Mouse (Mus musculus) cerebellum, adult 2 months (tissue): ENCODE data around the gene Wdr53. TPM values are rescaled to one million over a fixed set of nuclear protein-coding genes. Genes with fewer than 3 reads are reported as not detected.

Experiments used
- DNase-seq, 2 experiments: peaks; one replicate each; pipeline ENCODE4 v3.0.0; 2021
- H3K27ac ChIP-seq: fragments of 200-500 bp; 2 replicates; pipeline ENCODE4 v1.5.1; 2012; ENCODE audit warnings: low read length, control low read depth, inconsistent platforms; ENCODE audit not compliant: insufficient read depth
- H3K27me3 ChIP-seq: fragments of 200-500 bp; 2 replicates; pipeline ENCODE4 v1.6.1; 2012; ENCODE audit warnings: inconsistent platforms, mild to moderate bottlenecking, low read length, moderate library complexity; ENCODE audit not compliant: control insufficient read depth, insufficient read depth
- H3K4me1 ChIP-seq: fragments of 200-500 bp; 2 replicates; pipeline ENCODE4 v1.6.1; 2011; ENCODE audit warnings: low read length; ENCODE audit not compliant: control insufficient read depth, insufficient read depth
- H3K4me3 ChIP-seq: fragments of 200-500 bp; replicated peaks from 2 replicates; pipeline ENCODE3; 2011; ENCODE audit warnings: mild to moderate bottlenecking, low read depth, low read length, control low read depth; ENCODE audit not compliant: insufficient read depth
- CTCF ChIP-seq: fragments of 200-500 bp; IDR thresholded peaks from 2 replicates; pipeline ENCODE4 v1.5.1; 2011; ENCODE audit warnings: low read depth, mild to moderate bottlenecking, control low read depth, low read length, moderate library complexity, borderline replicate concordance; ENCODE audit not compliant: insufficient read depth
- POLR2A ChIP-seq: fragments of 200-500 bp; IDR thresholded peaks from 2 replicates; pipeline ENCODE4 v1.6.1; 2011; ENCODE audit warnings: low read length, control low read depth, borderline replicate concordance; ENCODE audit not compliant: insufficient read depth
- WGBS: fragments of 180-500 bp; shearing (Covaris S2); methylation state at CpG from one replicate; pipeline ENCODE4 v1.1.7; 2018; 5-methylcytosine and 5-hydroxymethylcytosine counted together
- polyA plus RNA-seq: library from polyadenylated mRNA; depleted of rRNA; stranded (reverse); fragments of >200 nt; gene quantifications from 2 replicates; pipeline ENCODE4 v1.2.3, GENCODE M21; 2012; rRNA removed

Wdr53 gene
- polyA plus RNA-seq, 1 experiment, result 10.8 TPM

- 7% methylated on average over 1 of the region's 1 CpGs for WGBS
- Histone ChIP-seq H3K27ac (no peak overlapping the region), H3K27me3 (no peaks in the 10 kb centered on the region), H3K4me1 (no peaks in the 10 kb centered on the region), H3K4me3 (no peak overlapping the region)
- DNase-seq, result no peak
- no peak for TF ChIP-seq POLR2A
- no peak for TF ChIP-seq CTCF
Measured at GRCm38 (mm10) chr16:32303046-32303445, 56.0 kb downstream of the Wdr53 start.

- no peaks in the 10 kb centered on the region for H3K4me1 ChIP-seq
- WGBS, result 92% methylated on average over 7 of the region's 7 CpGs
Measured at GRCm38 (mm10) chr16:32303886-32304285, 56.9 kb downstream of the Wdr53 start.

More at GRCm38 (mm10) chr16:32303886-32304285, 56.9 kb downstream of the Wdr53 start:
- no peak overlapping the region for H3K27ac ChIP-seq
- no peak overlapping the region for H3K4me3 ChIP-seq
- no peak for TF ChIP-seq POLR2A
- no peak for TF ChIP-seq CTCF
- no peaks in the 10 kb centered on the region for H3K27me3 ChIP-seq
- DNase-seq, result no peak

Other genes starting within 250 kb of the Wdr53 start
- gene Senp5, start 243.9 kb upstream of the Wdr53 start, polyA plus RNA-seq, result 23.5 and 25.0 TPM in 2 replicates
- 22.0 and 22.5 TPM in 2 replicates for gene Pak2, start 167.9 kb upstream of the Wdr53 start, polyA plus RNA-seq
- gene Pigx, start 147.5 kb upstream of the Wdr53 start, polyA plus RNA-seq, result 27.6 and 30.3 TPM in 2 replicates
- gene Cep19, start 147.4 kb upstream of the Wdr53 start, polyA plus RNA-seq, result 45.4 and 46.9 TPM in 2 replicates
- 4.1 and 4.8 TPM in 2 replicates for gene Nrros, start 81.6 kb upstream of the Wdr53 start, polyA plus RNA-seq
- gene Bex6, start 67.4 kb upstream of the Wdr53 start, polyA plus RNA-seq, result not detected in 2 replicates
- gene Fbxo45, start 69 bp upstream of the Wdr53 start, polyA plus RNA-seq, result 29.6 and 30.8 TPM in 2 replicates
- 0.11 and 0.23 TPM in 2 replicates for gene Smco1, start 24.2 kb downstream of the Wdr53 start, polyA plus RNA-seq
- 18.0 and 18.3 TPM in 2 replicates for gene Rnf168, start 30.2 kb downstream of the Wdr53 start, polyA plus RNA-seq
- 18.1 and 18.8 TPM in 2 replicates for gene Ubxn7, start 85.0 kb downstream of the Wdr53 start, polyA plus RNA-seq
- gene Tm4sf19, start 153.3 kb downstream of the Wdr53 start, polyA plus RNA-seq, result not detected in 2 replicates
- gene Tctex1d2, start 172.5 kb downstream of the Wdr53 start, polyA plus RNA-seq, result 24.7 and 25.2 TPM in 2 replicates
- 33.4 and 35.4 TPM in 2 replicates for gene Pcyt1a, start 183.7 kb downstream of the Wdr53 start, polyA plus RNA-seq
- gene Slc51a, start 240.7 kb downstream of the Wdr53 start, polyA plus RNA-seq, result 0.03 and 0.05 TPM in 2 replicates
- not detected in 2 replicates for gene Zdhhc19, start 249.0 kb downstream of the Wdr53 start, polyA plus RNA-seq